Mouse (Mus musculus) embryonic facial prominence, embryonic 10.5 days (tissue): Measurements from ENCODE around the gene Tex14. TPM values are rescaled to one million over a fixed set of nuclear protein-coding genes. Genes with fewer than 3 reads are reported as not detected.

ENCODE experiments used
- DNase-seq: peaks from one replicate; pipeline ENCODE4 v3.0.0-alpha.2; 2017; ENCODE audit warnings: low spot score
- H3K27ac ChIP-seq: fragments of 300-500 bp; sonication (generic); replicated peaks from 2 replicates; pipeline ENCODE4 v1.5.1; 2016; ENCODE audit warnings: mild to moderate bottlenecking
- H3K27me3 ChIP-seq: fragments of 300-500 bp; sonication (generic); replicated peaks from 2 replicates; pipeline ENCODE4 v1.6.1; 2016; ENCODE audit warnings: low read depth, mild to moderate bottlenecking; ENCODE audit not compliant: poor library complexity, severe bottlenecking
- H3K36me3 ChIP-seq: fragments of 300-500 bp; sonication (generic); replicated peaks from 2 replicates; pipeline ENCODE4 v1.6.1; 2016; ENCODE audit warnings: mild to moderate bottlenecking, moderate library complexity
- H3K4me1 ChIP-seq: fragments of 300-500 bp; sonication (generic); 2 replicates; pipeline ENCODE4 v1.6.1; 2016
- H3K4me3 ChIP-seq: fragments of 300-500 bp; sonication (generic); 2 replicates; pipeline ENCODE4 v1.5.1; 2016; ENCODE audit warnings: mild to moderate bottlenecking, moderate library complexity
- H3K9me3 ChIP-seq: fragments of 300-500 bp; sonication (generic); 2 replicates; pipeline ENCODE4 v1.6.1; 2016; ENCODE audit warnings: mild to moderate bottlenecking
- WGBS: fragments of 180-500 bp; shearing (Covaris S2); methylation state at CpG from one replicate; pipeline ENCODE4 v1.1.7; 2016; 5-methylcytosine and 5-hydroxymethylcytosine counted together
- polyA plus RNA-seq: library from polyadenylated mRNA; unstranded; fragments of >200 nt; fragmentation: Nextera tagmentation; extraction: Ambion mirVana; gene quantifications from 2 replicates; pipeline ENCODE4 v1.2.1, GENCODE M21; 2016

The Tex14 gene
- polyA plus RNA-seq, 1 experiment from 2014 or later = not detected

DNA sequence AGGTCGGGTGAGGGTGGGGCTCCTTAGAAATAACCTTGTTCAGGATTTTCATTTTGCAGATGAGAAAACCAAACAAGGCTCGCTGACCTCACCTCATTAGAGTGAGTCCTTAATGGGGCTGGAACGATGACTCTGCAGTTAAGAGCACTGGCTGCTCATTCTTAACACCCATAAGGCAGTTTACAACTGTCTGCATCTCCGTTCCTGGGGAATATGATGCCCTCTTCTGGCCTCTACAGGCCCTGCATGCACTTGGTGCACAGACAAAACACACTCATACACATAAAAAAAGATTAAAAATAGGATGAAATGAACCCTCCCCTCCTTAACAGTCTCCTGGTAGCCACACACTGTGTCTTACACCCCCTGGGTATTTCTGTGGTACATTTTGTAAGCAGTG is 123.1 kb downstream of the Tex14 start:
- WGBS = 58% methylated on average over 4 of the region's 4 CpGs
- Histone ChIP-seq H3K9me3 (no peaks in the 10 kb centered on the region), H3K27me3 (no peaks in the 10 kb centered on the region), H3K4me3 (no peak overlapping the region), H3K27ac (no peak overlapping the region), H3K4me1 (peaks cover 9% of the 10 kb centered on the region), H3K36me3 (no peaks in the 10 kb centered on the region)
- no peak for DNase-seq

DNA sequence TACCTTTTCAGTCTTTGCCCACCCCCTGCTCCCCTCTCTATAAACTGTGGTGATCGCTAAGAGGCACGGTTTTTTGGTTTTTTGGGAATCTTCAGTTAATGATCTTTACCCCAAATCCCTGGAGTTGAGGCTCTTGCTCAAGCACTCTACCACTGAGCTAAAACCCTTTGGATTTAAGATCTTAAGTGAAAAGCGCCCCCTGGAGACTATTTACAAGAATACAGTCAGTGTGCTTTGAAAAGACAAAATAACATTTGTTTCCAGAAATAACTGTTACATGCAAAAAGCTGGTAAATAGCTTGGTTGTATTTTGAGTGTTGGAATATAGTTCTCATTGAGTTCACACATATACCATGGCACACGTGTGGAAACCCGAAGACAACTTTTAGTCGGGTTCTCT is 126.8 kb downstream of the Tex14 start:
- WGBS = 54% methylated on average over 6 of the region's 6 CpGs
- H3K9me3 ChIP-seq = no peaks in the 10 kb centered on the region
- no peak for DNase-seq
- no peak overlapping the region for H3K27ac ChIP-seq
- H3K4me1 ChIP-seq = no peaks in the 10 kb centered on the region
- H3K4me3 ChIP-seq = no peak overlapping the region
- H3K27me3 ChIP-seq = no peaks in the 10 kb centered on the region
- H3K36me3 ChIP-seq = no peaks in the 10 kb centered on the region

- 41% methylated on average over 8 of the region's 8 CpGs for WGBS
- H3K4me1 ChIP-seq = no peaks in the 10 kb centered on the region; the same call in 1 of the 2 replicates
- no peaks in the 10 kb centered on the region for H3K27me3 ChIP-seq
- DNase-seq = peak; percentile 11
- no peak overlapping the region for H3K27ac ChIP-seq
- H3K9me3 ChIP-seq = no peaks in the 10 kb centered on the region
- H3K4me3 ChIP-seq = no peak overlapping the region
- H3K36me3 ChIP-seq = no peaks in the 10 kb centered on the region
Measured at GRCm38 (mm10) chr11:87542285-87542684, 137.4 kb downstream of the Tex14 start.

DNA sequence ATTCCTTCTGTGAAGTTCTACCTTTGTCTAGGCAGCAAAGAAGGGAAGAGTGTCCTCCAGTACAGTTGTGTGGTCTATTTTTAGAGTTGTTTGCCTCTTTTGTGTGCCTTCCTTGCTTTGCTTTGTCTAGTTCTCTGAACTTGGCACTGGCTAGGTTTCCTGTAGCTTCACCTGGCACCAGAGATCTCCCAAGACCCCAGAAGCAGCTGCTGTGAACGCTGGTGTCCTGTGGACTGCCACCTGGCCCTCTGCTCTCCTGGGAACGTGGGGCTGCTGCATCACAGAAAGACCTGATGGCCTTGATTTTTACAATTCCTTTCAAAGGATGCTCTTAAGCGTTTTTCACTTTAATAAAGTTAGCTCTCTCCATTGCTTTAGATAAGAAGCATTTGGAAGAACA is 138.0 kb downstream of the Tex14 start:
- no peaks in the 10 kb centered on the region for H3K36me3 ChIP-seq
- 69% methylated on average over 3 of the region's 3 CpGs for WGBS
- no peak overlapping the region for H3K27ac ChIP-seq

GRCm38 (mm10) chr11:87553342-87553741 is 148.5 kb downstream of the Tex14 start:
- peaks cover 13% of the 10 kb centered on the region for H3K4me1 ChIP-seq

More for the DNA sequence above, 138.0 kb downstream of the Tex14 start:
- Histone ChIP-seq H3K4me3 (no peak overlapping the region), H3K27me3 (no peaks in the 10 kb centered on the region), H3K9me3 (no peaks in the 10 kb centered on the region), H3K4me1 (no peaks in the 10 kb centered on the region; the same call in 1 of the 2 replicates)
- DNase-seq = no peak

DNA sequence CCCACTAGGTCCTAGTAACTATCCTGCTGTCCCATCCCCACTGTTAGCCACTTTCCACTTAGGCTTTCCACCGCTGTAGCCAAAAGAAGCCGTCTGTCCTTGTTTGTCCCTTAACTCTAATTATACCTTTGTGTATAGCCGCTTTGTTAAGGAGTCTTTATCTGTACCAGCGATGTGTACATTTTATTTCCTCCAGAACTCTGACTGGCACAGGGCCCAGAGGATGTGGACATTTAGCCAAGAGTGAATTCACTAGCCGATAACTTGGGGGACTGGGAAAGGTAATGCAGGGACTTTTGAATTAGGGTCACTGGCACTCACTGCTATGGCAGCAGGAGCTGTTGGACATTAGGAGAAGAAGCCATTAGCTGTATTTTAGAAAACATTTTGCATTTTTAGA is 149.5 kb downstream of the Tex14 start:
- Histone ChIP-seq H3K27ac (no peak overlapping the region), H3K9me3 (no peaks in the 10 kb centered on the region), H3K27me3 (no peaks in the 10 kb centered on the region), H3K4me3 (no peak overlapping the region), H3K36me3 (no peaks in the 10 kb centered on the region), H3K4me1 (peaks cover 13% of the 10 kb centered on the region)
- no peak for DNase-seq
- WGBS = 69% methylated on average over 5 of the region's 5 CpGs

More at GRCm38 (mm10) chr11:87553342-87553741, 148.5 kb downstream of the Tex14 start:
- DNase-seq = no peak
- no peak overlapping the region for H3K4me3 ChIP-seq
- H3K27me3 ChIP-seq = no peaks in the 10 kb centered on the region
- H3K27ac ChIP-seq = no peak overlapping the region
- WGBS = 80% methylated on average over 4 of the region's 4 CpGs
- H3K9me3 ChIP-seq = no peaks in the 10 kb centered on the region
- no peaks in the 10 kb centered on the region for H3K36me3 ChIP-seq

- DNase-seq = no peak
- WGBS = 70% methylated on average over 2 of the region's 2 CpGs
- H3K27ac ChIP-seq = no peak overlapping the region
Measured at GRCm38 (mm10) chr11:87555106-87555703, 150.3 kb downstream of the Tex14 start.

DNA sequence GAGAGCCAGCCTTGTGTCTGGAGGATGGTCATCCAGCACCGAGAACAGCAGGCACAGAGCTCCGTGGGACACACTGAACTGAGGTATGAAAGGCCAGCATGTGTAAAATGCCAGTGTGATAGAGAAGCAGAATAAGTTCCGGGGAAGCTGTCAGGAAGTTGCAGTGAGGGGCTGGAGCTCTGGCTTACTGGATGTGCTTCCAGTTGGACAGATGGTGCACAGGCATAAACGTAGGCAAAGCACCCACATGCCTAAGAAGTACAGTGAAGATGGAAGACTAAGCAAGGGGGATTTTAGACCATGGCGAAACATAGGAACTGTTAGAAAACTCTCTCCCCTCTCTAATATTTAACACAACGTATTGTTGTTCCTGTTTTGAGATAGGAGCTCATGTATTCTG is 156.3 kb downstream of the Tex14 start:
- Histone ChIP-seq H3K27ac (no peak overlapping the region), H3K27me3 (no peaks in the 10 kb centered on the region), H3K4me1 (no peaks in the 10 kb centered on the region), H3K36me3 (no peaks in the 10 kb centered on the region), H3K9me3 (no peaks in the 10 kb centered on the region), H3K4me3 (no peak overlapping the region)
- 80% methylated on average over 6 of the region's 6 CpGs for WGBS
- no peak for DNase-seq

More at GRCm38 (mm10) chr11:87555106-87555703, 150.3 kb downstream of the Tex14 start:
- Histone ChIP-seq H3K4me3 (no peak overlapping the region), H3K9me3 (no peaks in the 10 kb centered on the region), H3K27me3 (no peaks in the 10 kb centered on the region), H3K36me3 (no peaks in the 10 kb centered on the region), H3K4me1 (peaks cover 13% of the 10 kb centered on the region)

DNA sequence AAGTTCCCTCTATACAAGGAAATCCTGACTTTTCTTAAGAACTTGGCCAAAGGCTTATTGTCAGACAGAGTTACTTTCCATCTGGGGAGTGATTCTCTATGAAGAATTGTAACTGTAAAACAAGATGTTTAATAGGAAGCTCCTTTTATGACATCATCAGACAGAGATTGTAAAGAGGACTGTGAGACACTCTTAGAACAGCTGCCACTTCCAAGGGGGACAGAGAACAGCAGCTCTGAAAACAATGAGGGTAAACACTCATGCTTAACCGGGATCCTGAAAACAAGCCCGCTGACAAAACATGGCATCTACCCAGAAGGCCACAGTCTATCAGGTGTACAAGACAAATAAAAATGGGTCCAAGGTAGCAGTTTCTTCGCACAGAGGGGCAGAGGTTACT is 161.6 kb downstream of the Tex14 start, which contains the start of gene Gm11492:
Gene Gm11492 (plus strand): TSS at position 153 of the 400 bp plus-strand sequence.
- Histone ChIP-seq H3K9me3 (no peaks in the 10 kb centered on the region), H3K4me1 (peaks cover 12% of the 10 kb centered on the region), H3K27ac (no peak within 1 kb of the TSS), H3K4me3 (no peak within 1 kb of the TSS), H3K27me3 (no peaks in the 10 kb centered on the region), H3K36me3 (no peaks in the 10 kb centered on the region)
- 85% methylated on average over 3 of the region's 3 CpGs for WGBS
- no peak for DNase-seq

DNA sequence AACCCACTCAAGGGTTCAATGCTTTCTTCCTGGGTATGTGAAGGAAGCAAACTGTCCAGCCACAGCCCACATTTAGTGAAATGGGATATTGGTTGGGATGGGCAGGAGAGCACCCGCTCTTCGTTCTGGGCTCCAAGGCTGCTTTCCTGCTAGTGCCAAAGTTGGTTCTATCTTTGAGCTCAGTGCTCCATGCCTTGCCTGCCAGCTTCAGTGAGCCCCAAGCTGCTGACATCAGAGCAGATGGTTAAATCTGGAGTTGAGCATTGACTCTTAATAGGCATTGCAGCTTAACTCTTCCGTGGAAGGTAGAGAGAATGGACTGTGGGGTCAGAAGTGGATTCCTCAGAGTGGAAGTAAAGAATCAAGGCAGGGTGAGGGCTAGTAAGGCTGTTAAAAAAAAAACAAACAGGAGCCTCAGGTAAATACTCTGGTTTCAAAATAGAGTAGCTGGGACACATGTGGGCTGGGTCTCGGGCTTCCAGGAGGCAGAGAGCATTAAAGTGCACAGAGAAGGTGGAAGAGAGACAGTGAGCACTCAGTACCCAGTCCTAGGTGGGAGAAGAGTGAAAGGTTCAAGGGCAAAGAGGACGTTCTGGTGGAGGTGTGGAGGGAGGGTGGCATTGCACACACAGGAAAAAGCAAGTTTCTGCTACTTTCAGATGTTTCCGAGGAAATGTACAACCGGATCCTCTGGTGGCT is 163.5 kb downstream of the Tex14 start, which contains the start of gene Sept4:
Gene Sept4 (plus strand): TSS at position 649 of the 699 bp plus-strand sequence.
- WGBS = 84% methylated on average over 7 of the region's 7 CpGs
- Histone ChIP-seq H3K4me1 (peaks cover 25% of the 10 kb centered on the region), H3K9me3 (no peaks in the 10 kb centered on the region), H3K36me3 (no peaks in the 10 kb centered on the region), H3K27ac (no peak within 1 kb of the TSS), H3K27me3 (no peaks in the 10 kb centered on the region), H3K4me3 (no peak within 1 kb of the TSS)
- no peak for DNase-seq

DNA sequence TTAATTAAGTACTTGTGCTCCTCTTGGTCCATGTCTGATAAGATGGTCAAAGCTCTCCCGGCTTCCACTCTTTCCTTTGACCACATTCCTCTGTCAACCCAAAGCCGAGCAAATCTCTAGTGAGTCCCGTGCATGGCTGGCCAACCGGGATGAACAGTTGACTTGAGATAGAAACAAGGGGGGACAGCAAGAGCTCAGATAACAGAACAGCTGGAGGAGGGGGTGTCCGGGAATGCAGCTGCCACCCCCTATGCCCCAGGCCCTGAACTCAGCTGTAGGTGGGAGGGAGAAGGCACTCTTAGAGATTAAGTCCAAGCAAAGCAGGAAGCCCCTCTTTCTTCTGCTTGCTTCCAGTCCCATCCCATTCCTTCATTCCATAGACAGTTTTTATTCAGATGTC is 165.9 kb downstream of the Tex14 start:
- Histone ChIP-seq H3K4me3 (no peak overlapping the region), H3K4me1 (peaks cover 41% of the 10 kb centered on the region), H3K9me3 (no peaks in the 10 kb centered on the region), H3K27ac (no peak overlapping the region), H3K36me3 (no peaks in the 10 kb centered on the region), H3K27me3 (no peaks in the 10 kb centered on the region)
- 59% methylated on average over 5 of the region's 5 CpGs for WGBS
- no peak for DNase-seq

DNA sequence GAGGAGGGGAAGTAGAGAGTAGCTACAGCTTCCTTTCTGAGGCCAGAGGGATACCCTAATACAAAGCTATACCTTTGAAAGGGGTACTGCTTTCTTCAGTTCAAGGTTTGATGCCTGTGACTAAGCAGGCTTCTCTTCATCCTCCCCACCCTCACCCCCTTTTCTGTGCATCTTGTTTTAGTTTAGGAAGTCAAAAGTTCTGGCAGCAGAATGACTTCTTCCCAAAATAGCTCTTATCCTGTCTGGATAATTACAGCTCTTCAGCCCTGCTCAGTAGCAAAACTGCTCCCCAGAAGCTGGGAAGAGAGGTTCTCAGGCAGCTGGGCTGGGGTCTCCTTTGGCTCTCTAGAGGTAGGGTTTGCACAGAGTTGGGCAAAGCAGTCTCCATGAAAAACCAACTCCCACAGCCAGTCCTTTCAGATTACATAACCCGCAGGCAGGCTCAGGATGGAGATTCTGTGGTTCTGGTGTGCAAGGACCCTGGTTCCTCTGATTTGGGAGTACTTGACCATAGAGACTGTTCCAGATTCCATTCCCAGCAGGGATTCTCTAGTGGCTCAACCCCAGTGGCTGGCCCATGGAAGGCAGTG is 166.6 kb downstream of the Tex14 start:
- no peak for DNase-seq
- Histone ChIP-seq H3K27me3 (peaks cover 4% of the 10 kb centered on the region), H3K4me1 (peaks cover 41% of the 10 kb centered on the region), H3K36me3 (no peaks in the 10 kb centered on the region), H3K9me3 (no peaks in the 10 kb centered on the region), H3K27ac (no peak overlapping the region), H3K4me3 (no peak overlapping the region)
- 89% methylated on average over 1 of the region's 1 CpGs for WGBS

- DNase-seq = peak; percentile 9
- Histone ChIP-seq H3K4me1 (peaks cover 57% of the 10 kb centered on the region), H3K27me3 (peaks cover 20% of the 10 kb centered on the region), H3K4me3 (no peak overlapping the region), H3K27ac (no peak overlapping the region), H3K36me3 (no peaks in the 10 kb centered on the region), H3K9me3 (no peaks in the 10 kb centered on the region)
- WGBS = 78% methylated on average over 7 of the region's 7 CpGs
Measured at GRCm38 (mm10) chr11:87573751-87574150, 168.9 kb downstream of the Tex14 start.
